Mouse (Mus musculus) heart, embryonic 10.5 days (tissue): Measurements from ENCODE around the gene Fignl1. TPM values are rescaled to one million over a fixed set of nuclear protein-coding genes. Genes with fewer than 3 reads are reported as not detected.
A peak's percentile ranks its signal among the peaks of the same experiment; 100 is the strongest.

Experiments
- DNase-seq: peaks from one replicate; pipeline ENCODE4 v3.0.0-alpha.2; 2017; ENCODE audit warnings: low spot score
- H3K27ac ChIP-seq: fragments of 300-500 bp; sonication (generic); 2 replicates; pipeline ENCODE4 v1.5.1; 2016; ENCODE audit warnings: mild to moderate bottlenecking
- H3K27me3 ChIP-seq: fragments of 300-500 bp; sonication (generic); 2 replicates; pipeline ENCODE4 v1.6.1; 2016; ENCODE audit warnings: mild to moderate bottlenecking; ENCODE audit not compliant: poor library complexity, insufficient read depth, severe bottlenecking
- H3K36me3 ChIP-seq: fragments of 300-500 bp; sonication (generic); 2 replicates; pipeline ENCODE4 v1.6.1; 2016; ENCODE audit warnings: mild to moderate bottlenecking, moderate library complexity
- H3K4me1 ChIP-seq: fragments of 300-500 bp; sonication (generic); 2 replicates; pipeline ENCODE4 v1.6.1; 2016; ENCODE audit warnings: mild to moderate bottlenecking
- H3K4me3 ChIP-seq: fragments of 300-500 bp; sonication (generic); 2 replicates; pipeline ENCODE4 v1.5.1; 2016; ENCODE audit warnings: mild to moderate bottlenecking, moderate library complexity
- H3K9me3 ChIP-seq: fragments of 300-500 bp; sonication (generic); 2 replicates; pipeline ENCODE4 v1.6.1; 2016; ENCODE audit warnings: mild to moderate bottlenecking, moderate library complexity
- WGBS: fragments of 180-500 bp; shearing (Covaris S2); methylation state at CpG from one replicate; pipeline ENCODE4 v1.1.7; 2016; 5-methylcytosine and 5-hydroxymethylcytosine counted together
- polyA plus RNA-seq: library from polyadenylated mRNA; unstranded; fragments of >200 nt; fragmentation: Nextera tagmentation; extraction: Ambion mirVana; gene quantifications from 2 replicates; pipeline ENCODE4 v1.2.1, GENCODE M21; 2016

The Fignl1 gene
- polyA plus RNA-seq, 1 experiment from 2014 or later: 94.9 TPM

DNA sequence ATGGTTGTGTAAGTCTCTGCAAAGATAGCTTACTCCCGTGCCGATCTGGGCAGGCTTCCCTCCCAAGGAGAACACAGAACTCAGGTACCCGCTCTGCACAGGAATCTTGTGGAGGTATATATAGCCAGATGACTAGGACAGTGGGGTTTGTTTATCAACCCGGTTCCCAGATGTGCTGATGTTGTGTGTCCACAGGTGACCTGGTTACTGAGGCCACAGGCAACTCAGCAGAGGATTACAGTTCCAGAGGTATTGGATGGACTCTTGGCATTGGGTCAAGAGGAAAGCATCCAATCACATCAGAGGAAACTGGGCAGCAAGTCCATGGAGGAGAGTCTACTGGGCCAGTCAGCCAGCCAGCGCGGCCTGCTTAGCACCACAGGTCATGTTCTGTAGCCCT, 10.0 kb upstream of the Fignl1 start:
- H3K4me1 ChIP-seq: peaks cover 51% of the 10 kb centered on the region
- 84% methylated on average over 6 of the region's 6 CpGs for WGBS

DNA sequence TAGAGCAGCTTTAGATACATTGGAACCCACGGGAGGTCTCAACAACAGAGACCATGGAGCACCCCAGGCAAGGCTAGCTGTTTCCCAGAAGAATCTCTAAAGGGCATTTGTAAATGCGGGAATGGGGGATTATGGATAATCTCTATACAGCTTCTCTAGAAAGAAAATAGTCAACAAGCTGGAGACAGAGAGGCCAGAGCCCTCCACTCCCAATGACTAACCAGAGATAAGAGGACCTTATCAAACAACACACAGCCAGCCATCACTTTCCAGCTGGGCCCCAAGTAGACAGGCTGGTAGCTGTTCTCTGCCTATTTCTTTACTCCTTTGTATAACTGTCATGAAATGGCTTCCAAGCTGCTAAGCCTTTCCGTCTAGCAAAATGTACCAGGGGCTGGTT, 7.0 kb upstream of the Fignl1 start:
- no peaks in the 10 kb centered on the region for H3K9me3 ChIP-seq
- WGBS: 16% methylated on average over 3 of the region's 3 CpGs
- peaks cover 32% of the 10 kb centered on the region for H3K4me1 ChIP-seq
- peak overlapping the region; percentile 88 for H3K27ac ChIP-seq
- H3K4me3 ChIP-seq: no peak overlapping the region
- DNase-seq: peak; percentile 88
- H3K27me3 ChIP-seq: no peaks in the 10 kb centered on the region
- no peaks in the 10 kb centered on the region for H3K36me3 ChIP-seq

More for the DNA sequence above, 10.0 kb upstream of the Fignl1 start:
- Histone ChIP-seq H3K4me3 (no peak overlapping the region), H3K9me3 (no peaks in the 10 kb centered on the region), H3K36me3 (no peaks in the 10 kb centered on the region), H3K27me3 (no peaks in the 10 kb centered on the region), H3K27ac (peak overlapping the region; percentile 70)
- DNase-seq: no peak

DNA sequence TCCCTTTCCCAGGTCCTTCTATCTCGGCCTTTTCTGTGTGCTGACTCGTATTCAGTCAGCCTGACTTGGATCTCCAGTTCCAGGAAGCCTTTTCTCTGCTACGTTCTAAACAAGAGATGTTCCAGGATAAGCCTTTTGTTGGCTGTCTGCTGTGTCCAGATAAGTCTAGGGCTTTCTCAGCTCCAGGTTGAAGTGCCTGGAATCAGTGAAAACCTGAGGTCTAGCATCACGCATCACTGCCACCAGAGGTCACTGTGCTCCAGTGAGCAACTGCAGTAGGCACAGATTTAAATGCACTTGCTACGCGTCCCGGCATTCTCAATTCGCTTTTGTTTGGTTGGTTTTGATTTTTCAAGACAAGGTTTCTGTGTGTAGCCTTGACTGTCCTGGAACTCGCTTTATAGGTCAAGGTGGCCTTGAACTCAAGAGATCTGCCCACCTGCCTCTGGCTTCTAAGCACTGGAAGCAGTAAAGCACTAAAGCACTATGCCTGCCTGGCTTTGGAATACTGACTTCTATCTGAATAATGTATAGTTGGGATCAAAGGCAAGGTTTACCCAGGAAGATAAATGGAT, 3.2 kb upstream of the Fignl1 start:
- Histone ChIP-seq H3K27me3 (no peaks in the 10 kb centered on the region), H3K36me3 (no peaks in the 10 kb centered on the region), H3K4me3 (peak overlapping the region; percentile 29; the same call in 1 of the 2 replicates), H3K9me3 (no peaks in the 10 kb centered on the region), H3K27ac (peak overlapping the region; percentile 99), H3K4me1 (peaks cover 43% of the 10 kb centered on the region)
- DNase-seq: peak; percentile 95
- WGBS: 13% methylated on average over 9 of the region's 9 CpGs

DNA sequence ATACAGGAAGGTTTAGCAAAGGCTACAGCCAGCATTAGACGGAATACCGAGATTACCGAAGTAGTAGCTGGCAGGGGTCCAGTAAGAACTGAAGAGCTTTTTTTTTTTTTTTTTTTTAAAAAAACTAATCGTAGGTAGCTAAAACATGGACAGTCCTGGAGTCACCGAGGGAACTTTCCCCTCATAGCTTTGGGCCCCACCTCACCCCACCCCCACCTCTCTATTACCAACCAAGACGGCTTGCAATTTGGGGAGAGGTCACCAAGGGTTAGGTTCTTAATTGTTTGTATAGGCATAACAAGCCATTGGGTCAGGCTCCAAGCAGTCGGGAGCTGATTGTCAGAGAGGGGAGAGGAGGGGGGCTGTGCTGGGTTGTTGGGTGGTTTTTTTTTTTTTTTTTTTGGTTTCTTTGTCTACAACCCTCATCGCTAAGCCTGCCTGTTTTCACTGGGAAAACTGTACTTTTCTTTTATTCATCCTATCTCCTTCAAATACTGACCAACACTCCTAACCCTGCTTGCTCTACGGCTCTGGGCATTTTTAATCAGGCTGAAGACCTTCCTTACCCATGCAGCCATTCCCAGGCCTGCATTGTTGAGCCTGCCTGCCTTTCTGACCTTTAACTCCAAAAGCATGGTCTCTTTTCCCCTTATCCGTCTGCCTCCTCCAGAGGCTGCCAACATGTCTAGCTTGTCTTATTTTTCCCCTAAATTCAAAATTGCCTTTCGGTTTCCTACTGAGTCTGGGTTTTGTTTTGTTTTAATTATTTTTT, 828 bp upstream of the Fignl1 start:
- no peaks in the 10 kb centered on the region for H3K27me3 ChIP-seq
- peaks cover 17% of the 10 kb centered on the region for H3K36me3 ChIP-seq
- 5% methylated on average over 11 of the region's 11 CpGs for WGBS
- DNase-seq: peak; percentile 80
- H3K4me1 ChIP-seq: peaks cover 26% of the 10 kb centered on the region; the same call in 1 of the 2 replicates
- H3K9me3 ChIP-seq: no peaks in the 10 kb centered on the region
- H3K27ac ChIP-seq: peak overlapping the region; percentile 99
- peak overlapping the region; percentile 80 for H3K4me3 ChIP-seq

DNA sequence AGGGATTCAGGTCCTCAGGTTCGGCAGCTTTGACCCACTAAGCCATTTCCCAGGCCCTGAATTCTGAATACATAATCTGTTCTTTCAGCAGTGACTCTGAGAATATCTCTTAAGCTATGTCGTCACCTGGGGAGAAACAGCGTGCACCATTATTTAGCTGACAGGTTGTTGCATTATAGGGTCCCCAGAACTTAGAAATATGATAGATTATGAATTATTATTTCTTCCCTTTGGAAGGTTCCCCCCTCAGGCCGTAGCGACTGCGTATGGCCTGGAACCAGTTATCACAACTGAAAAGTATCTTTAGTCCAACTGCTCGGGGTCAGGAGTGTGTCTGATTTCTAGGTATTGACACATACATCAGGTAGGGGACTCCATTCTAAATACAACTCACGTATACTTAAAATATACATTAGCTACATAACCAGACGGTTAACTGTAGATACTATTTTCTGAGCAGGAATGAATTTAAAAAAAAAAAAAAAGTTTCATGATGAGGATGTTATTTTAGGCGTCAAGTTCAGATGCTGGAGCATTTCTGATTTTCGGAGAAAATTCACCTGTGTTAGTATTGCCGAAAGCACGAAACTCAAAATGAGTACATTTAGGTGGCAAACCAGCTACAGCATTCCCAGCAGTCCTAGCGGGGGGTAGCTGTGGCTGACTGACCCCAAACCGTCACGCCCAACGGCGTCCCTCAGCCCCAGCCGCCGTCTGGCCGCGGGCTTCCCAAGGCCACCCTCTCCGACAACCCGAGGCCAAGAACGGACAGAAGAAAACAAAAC, 535 bp downstream of the Fignl1 start:
- Histone ChIP-seq H3K4me3 (peak overlapping the region; percentile 80), H3K27me3 (no peaks in the 10 kb centered on the region), H3K36me3 (peaks cover 30% of the 10 kb centered on the region), H3K27ac (peak overlapping the region; percentile 99), H3K9me3 (no peaks in the 10 kb centered on the region), H3K4me1 (peaks cover 26% of the 10 kb centered on the region; the same call in 1 of the 2 replicates)
- 10% methylated on average over 25 of the region's 25 CpGs for WGBS
- DNase-seq: peak; percentile 67

DNA sequence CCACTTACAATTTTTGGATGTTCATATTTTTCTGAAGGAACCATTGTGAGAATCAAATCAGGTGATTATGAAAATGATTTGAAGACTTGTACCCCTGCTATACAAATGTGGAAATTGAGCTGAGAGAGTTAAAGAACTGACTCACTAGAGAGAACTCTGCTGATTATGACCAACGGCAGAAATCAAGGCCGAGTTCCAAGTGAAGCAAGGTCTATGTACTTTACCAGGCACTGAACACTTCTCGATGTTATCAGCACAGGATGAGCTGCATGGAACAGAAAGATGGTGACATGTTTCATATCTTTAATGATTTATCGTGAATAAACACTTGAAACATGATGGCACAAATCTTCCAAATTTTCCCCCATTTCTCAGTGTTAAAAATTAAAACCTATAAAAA, 2.8 kb downstream of the Fignl1 start:
- H3K4me3 ChIP-seq: no peak overlapping the region
- WGBS: 83% methylated on average over 4 of the region's 4 CpGs
- H3K9me3 ChIP-seq: no peaks in the 10 kb centered on the region
- H3K27me3 ChIP-seq: no peaks in the 10 kb centered on the region
- peaks cover 20% of the 10 kb centered on the region; the same call in 1 of the 2 replicates for H3K4me1 ChIP-seq
- peaks cover 51% of the 10 kb centered on the region for H3K36me3 ChIP-seq
- DNase-seq: no peak
- no peak overlapping the region for H3K27ac ChIP-seq

DNA sequence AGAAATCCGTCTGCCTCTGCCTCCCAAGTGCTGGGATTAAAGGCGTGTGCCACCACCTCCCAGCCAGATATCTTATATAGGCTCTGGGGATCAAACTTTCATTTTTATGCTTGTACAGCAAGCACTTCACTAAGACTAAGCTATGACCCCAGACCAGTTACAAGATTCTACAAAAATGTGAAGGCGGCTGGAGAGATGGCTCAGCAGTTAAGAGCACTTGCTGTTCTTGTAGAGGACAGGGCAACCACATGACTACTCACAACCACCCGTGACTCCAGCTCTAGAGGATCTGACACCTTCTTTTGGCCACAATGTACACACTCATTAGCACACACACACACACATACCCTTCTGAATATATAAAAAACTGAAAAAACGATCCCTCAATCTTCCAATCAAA, 4.3 kb downstream of the Fignl1 start:
- 82% methylated on average over 5 of the region's 5 CpGs for WGBS
- DNase-seq: peak; percentile 64
- Histone ChIP-seq H3K27ac (no peak overlapping the region), H3K27me3 (no peaks in the 10 kb centered on the region), H3K4me1 (peaks cover 11% of the 10 kb centered on the region; the same call in 1 of the 2 replicates), H3K4me3 (no peak overlapping the region), H3K36me3 (peaks cover 66% of the 10 kb centered on the region), H3K9me3 (no peaks in the 10 kb centered on the region)

DNA sequence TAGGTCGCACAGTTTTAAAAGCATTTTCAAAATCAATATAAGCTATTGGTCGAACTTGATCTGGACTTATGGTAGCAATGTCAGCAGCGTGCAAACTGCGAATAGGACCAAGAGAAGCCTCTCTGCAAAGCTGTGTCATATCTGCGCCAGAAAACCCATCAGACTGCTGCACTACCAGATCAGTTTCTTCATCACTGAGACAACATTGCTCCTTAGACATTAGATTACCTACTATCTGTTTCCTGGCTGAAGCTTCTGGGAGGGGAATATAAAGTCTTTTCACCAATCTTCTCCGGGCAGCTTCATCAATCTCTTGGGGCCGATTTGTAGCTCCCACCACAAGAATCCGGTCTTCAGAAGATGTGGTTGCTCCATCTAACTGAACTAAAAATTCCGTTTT, 7.7 kb downstream of the Fignl1 start:
- Histone ChIP-seq H3K27me3 (no peaks in the 10 kb centered on the region), H3K36me3 (peaks cover 90% of the 10 kb centered on the region), H3K9me3 (no peaks in the 10 kb centered on the region), H3K4me3 (no peak overlapping the region), H3K4me1 (peaks cover 5% of the 10 kb centered on the region; the same call in 1 of the 2 replicates), H3K27ac (no peak overlapping the region)
- WGBS: 87% methylated on average over 9 of the region's 9 CpGs
- DNase-seq: peak; percentile 17

DNA sequence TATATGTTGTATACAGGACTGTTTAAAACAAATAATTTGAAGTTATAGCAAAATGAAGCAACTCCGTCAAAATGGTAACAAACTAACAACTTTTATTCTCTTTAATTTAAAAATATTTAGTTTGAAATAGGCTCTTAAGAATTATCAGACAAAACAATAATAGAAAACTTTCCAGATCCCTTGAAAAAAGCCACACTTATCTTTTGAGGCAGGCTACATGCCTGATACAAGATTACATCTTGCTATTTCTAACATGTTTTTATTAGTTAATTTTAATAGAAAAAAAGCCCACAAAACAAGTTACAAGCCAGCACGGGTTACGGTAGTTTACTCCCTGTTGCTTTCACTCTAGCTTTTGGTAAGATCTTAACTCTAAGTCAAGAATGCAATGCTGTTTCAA, 8.5 kb downstream of the Fignl1 start:
- peaks cover 83% of the 10 kb centered on the region for H3K36me3 ChIP-seq

DNA sequence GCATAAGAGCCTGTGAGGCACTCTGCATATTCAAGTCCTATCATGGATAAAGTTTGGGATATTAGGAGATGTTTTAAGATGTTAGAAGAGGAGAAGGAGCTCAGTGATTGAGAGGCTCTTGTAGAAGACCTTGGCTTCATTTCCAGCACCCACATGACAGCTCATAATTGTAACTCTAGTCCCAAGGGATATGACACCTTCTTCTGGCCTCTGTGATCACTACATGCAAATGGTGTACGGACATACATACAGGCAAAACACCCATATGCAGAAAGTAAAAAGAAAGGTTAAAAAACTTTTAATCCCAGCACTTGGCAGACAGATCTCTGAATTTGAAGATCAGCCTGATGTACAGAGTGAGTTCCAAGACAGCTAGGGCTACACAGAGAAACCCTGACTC, 10.1 kb downstream of the Fignl1 start:
- Histone ChIP-seq H3K36me3 (peaks cover 70% of the 10 kb centered on the region), H3K9me3 (no peaks in the 10 kb centered on the region), H3K27ac (no peak overlapping the region), H3K4me3 (no peak overlapping the region), H3K27me3 (no peaks in the 10 kb centered on the region), H3K4me1 (peaks cover 5% of the 10 kb centered on the region; the same call in 1 of the 2 replicates)
- WGBS: 89% methylated on average over 1 of the region's 1 CpGs
- peak; percentile 14 for DNase-seq

More for the DNA sequence above, 8.5 kb downstream of the Fignl1 start:
- 96% methylated on average over 3 of the region's 3 CpGs for WGBS
- Histone ChIP-seq H3K4me3 (no peak overlapping the region), H3K27me3 (no peaks in the 10 kb centered on the region), H3K27ac (no peak overlapping the region), H3K9me3 (no peaks in the 10 kb centered on the region), H3K4me1 (peaks cover 5% of the 10 kb centered on the region; the same call in 1 of the 2 replicates)
- peak; percentile 24 for DNase-seq

DNA sequence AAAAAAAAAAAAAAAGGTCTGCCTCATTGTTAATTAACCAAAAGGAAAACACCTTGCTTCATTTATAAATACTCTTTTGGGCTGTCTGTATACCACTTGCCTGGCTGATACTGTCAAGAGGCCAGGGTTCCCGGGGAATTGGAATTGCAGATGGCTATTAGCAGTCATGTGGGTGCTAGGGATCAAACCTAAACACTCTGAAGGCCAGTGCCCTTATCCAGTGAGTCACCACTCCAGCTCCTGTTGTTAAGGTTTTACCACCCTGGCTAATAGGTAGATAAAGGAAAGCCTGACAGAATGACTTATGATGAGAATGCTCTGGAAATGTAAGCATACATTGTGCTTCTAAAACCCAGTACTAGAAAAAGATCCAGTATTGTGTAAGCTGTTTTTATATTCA, 14.1 kb downstream of the Fignl1 start:
- peaks cover 31% of the 10 kb centered on the region for H3K36me3 ChIP-seq
- no peak overlapping the region for H3K4me3 ChIP-seq
- WGBS: 88% methylated on average over 1 of the region's 1 CpGs
- H3K27ac ChIP-seq: no peak overlapping the region
- H3K27me3 ChIP-seq: no peaks in the 10 kb centered on the region
- no peaks in the 10 kb centered on the region for H3K4me1 ChIP-seq
- DNase-seq: no peak
- no peaks in the 10 kb centered on the region for H3K9me3 ChIP-seq

DNA sequence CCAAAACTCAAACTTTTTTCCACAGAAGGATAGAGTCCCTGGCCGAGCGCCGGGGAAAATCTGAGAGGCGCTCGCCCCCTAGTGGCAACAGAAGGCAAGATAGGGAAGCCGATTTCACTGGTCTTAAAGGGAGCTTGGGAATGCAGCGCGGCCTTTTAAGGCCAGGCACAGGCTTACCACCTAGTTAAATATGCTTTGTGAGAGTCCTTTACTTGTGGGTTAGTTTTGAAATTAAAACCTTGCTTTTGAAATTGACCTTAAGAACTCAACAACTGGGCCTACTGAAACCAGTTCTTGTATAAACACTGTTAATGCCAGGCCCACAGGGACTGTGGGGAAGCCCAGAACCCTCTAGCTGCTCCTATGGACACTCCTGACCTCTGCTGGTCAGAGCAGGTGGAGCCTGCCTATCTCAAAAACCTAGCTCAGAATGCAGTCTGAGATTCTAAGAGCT, 20.2 kb downstream of the Fignl1 start:
- WGBS: under 1% methylated on average over 8 of the region's 8 CpGs
- Histone ChIP-seq H3K36me3 (no peaks in the 10 kb centered on the region), H3K4me3 (peak overlapping the region; percentile 25; the same call in 1 of the 2 replicates), H3K9me3 (no peaks in the 10 kb centered on the region), H3K27ac (no peak overlapping the region), H3K27me3 (no peaks in the 10 kb centered on the region), H3K4me1 (no peaks in the 10 kb centered on the region)
- peak; percentile 90 for DNase-seq

DNA sequence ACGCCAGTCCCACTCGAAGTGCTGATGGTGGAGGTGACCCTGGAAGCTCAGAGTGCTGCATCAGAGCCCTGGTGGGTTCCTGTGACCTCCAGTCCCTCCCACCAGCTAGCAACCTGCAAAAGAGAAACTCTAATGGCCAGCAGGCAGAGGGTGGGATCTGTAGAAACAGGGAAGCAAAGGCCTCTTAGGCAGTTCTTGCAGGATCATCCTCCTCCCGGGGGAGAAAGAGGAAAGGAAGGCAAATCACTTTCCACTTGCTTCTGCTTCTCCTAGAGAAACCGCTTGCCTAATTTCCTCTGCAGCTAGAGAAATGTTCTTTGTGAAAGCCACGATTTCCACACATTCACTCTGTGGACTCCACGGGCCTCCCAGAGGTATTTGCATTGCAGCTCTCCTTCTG, 23.3 kb downstream of the Fignl1 start:
- no peak overlapping the region for H3K27ac ChIP-seq
- no peaks in the 10 kb centered on the region for H3K9me3 ChIP-seq
- H3K4me3 ChIP-seq: no peak overlapping the region
- DNase-seq: no peak
- H3K4me1 ChIP-seq: no peaks in the 10 kb centered on the region
- H3K36me3 ChIP-seq: no peaks in the 10 kb centered on the region
- 62% methylated on average over 6 of the region's 6 CpGs for WGBS
- H3K27me3 ChIP-seq: no peaks in the 10 kb centered on the region
